Mouse (Mus musculus) gastrocnemius, postnatal 14 days (tissue): ENCODE measurements around the gene Mmp14. TPM values are rescaled to one million over a fixed set of nuclear protein-coding genes. Genes with fewer than 3 reads are reported as not detected.

ENCODE experiments used
- DNase-seq: peaks from one replicate; pipeline ENCODE4 v3.0.0; 2021; ENCODE audit warnings: mixed read lengths
- intact Hi-C: fragments of 180-260 bp; cut with DNase I; formaldehyde crosslinking; loops from one replicate; pipeline ENCODE4 v1.15.1; 2025; ENCODE audit warnings: low total_unique reads
- total RNA-seq, 2 experiments: library from RNA; stranded (reverse); gene quantifications; 2 replicates each; pipeline ENCODE4 v1.2.3; 2021

Gene Mmp14
- total RNA-seq, 2 experiments from 2014 or later: 52.0 to 68.1 TPM

DNA sequence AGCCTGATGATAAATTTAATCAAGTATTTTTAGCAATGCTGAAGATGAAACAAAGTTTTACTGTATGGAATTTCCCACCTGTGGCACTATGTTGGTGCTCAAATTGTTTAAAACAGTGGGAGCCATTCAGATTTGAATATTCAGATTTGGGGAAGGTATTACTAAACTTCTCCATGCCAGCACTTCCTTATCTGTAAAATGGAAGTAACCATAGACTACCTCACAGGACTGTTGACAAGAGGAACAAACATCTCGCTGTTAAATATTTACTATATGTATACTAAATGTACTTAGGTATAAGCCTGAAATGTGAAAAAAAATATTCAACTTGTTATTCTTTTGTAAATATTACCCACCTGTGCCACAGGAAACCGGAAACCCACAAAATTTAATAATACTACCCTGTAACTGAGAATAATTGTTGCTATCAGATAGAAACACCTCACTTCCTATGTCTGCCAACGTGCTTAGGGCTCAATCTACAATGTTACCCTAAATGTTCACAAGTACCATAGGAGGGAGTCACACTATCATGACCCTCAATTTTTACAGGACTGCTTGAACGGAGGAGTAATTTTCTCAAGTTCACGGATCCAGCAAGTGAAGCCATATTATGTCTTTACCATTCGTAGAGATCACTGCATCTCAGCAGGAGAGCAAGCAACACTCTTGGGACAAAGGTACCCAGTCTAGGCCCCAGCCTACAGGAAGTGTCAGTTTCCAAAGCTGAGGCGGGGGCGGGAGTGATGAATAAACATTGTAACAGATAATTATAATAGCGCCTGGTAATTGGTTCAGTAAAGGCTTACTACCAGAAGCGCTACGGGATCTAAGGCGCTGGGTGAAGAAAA is 31.9 kb downstream of the Mmp14 start:
- intact Hi-C loops: no loop called here
- DNase-seq: no peak

DNA sequence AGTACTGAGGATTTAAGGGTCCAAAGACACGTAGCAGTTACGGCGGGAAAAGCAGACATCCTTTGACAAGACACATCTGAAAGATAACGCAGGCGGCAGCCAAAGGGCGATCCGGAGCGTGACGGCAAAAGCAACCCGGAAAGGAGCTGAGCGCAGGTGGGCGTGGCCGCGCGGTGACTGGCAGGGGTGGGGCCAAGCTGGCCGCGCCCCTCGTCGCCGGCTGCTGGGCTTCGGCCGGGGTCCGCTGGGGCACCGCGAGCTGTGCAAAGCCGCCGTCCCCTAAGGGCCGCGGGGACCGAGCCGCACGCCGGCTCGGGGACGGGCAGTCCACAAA is 32.5 kb downstream of the Mmp14 start, which contains the start of gene Lrp10:
Gene Lrp10, plus strand, starts transcription at position 179 of the 334 bp plus-strand sequence.
- intact Hi-C loops: no loop called here

DNA sequence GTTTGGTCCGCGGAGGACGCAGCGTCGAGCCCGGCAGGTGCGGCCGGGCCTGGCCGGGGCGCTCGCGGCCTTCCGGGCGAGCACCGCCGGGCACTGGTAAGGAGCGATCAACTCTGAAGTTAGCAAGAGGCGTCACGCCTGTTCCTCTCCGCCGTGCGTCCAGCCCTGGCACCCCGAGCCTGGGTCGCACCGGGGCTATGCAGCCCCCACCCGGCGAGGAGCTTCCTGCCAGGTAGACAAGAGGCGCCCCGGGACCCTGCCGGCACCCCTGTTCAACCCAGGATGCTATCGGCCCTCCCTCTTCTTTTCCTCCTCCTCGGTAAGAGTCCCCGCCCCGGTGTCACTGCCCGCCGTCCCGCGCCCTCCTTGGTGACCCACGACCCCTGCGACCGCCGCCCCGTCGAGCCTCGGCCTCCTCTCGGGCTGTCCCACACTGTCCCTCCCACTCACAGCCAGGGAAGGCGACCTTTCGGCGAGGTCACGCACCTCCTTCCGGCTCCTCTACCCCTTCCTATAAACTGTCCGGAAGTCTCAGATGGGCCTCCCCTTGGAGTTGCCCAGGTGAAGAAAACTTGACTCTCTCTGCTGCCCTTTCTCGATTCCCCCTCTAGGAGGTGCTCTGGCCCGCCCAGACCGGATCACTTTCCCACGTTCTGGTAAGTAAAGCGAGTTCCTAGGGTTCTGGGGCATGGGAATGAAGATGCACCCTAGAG is 33.0 kb downstream of the Mmp14 start:
- intact Hi-C loops: no loop called here
- peak; percentile 54 for DNase-seq

More for the DNA sequence above, 32.5 kb downstream of the Mmp14 start, which contains the start of gene Lrp10:
- peak; percentile 90 for DNase-seq

DNA sequence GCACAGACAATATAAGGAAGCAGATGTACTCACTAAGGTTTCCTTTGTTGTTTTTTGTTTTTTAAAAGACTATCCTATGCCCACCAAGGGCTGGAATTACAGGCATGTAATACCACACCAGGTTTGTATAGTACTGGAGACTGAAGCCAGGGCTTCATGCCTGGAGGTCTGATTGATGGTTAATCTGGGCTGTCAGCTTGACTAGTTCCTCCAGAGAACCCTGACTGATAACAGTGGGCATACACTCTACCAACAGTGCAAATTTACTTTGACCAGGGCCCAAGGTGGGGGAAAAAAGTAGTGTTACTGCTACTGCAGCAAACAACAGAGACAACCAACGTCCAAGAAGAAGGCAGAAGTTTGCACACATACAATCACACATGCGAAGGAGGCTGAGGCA is 40.1 kb downstream of the Mmp14 start:
- intact Hi-C loops: no loop called here
- DNase-seq: no peak

DNA sequence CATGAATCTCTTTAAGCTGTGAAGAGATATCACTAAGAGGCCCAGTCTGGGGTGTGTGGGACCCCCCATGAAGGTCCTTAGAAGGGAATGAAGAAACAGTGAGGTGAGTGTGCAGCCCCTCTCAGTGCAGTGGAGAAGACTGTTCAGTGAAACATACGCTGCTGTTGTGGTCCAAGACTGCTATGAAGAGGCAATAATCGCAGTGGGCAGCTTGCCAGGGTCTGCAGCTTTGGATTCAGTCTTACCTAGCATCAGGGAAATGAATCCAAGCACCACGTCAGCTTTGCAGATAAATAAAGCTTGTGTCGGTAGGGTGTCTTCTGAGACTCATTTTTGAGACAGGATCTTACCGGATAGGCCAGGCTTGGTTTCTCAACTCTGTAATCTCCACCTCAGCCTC is 41.3 kb downstream of the Mmp14 start:
- intact Hi-C loops: no loop called here
- no peak for DNase-seq

DNA sequence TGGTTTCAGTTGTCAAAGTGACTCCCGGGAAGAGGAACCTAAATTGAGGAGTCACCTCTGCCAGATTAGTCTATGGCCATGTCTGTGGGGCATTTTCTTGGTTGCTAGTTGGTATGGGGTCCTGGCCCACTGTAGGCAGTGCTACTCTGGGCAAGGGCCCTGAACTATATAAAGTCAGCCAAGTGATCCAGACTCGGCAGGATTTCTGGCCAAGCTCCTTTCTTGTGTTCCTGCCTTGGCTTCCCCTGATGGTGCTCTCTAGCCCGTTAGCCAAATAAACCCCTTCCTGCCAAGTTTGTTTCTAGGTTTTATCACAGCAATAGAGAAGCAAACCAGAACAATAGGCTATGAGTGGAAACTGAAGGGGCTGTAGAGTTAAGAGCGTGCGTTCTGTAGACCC is 43.3 kb downstream of the Mmp14 start:
- DNase-seq: no peak
- intact Hi-C loops: no loop called here

DNA sequence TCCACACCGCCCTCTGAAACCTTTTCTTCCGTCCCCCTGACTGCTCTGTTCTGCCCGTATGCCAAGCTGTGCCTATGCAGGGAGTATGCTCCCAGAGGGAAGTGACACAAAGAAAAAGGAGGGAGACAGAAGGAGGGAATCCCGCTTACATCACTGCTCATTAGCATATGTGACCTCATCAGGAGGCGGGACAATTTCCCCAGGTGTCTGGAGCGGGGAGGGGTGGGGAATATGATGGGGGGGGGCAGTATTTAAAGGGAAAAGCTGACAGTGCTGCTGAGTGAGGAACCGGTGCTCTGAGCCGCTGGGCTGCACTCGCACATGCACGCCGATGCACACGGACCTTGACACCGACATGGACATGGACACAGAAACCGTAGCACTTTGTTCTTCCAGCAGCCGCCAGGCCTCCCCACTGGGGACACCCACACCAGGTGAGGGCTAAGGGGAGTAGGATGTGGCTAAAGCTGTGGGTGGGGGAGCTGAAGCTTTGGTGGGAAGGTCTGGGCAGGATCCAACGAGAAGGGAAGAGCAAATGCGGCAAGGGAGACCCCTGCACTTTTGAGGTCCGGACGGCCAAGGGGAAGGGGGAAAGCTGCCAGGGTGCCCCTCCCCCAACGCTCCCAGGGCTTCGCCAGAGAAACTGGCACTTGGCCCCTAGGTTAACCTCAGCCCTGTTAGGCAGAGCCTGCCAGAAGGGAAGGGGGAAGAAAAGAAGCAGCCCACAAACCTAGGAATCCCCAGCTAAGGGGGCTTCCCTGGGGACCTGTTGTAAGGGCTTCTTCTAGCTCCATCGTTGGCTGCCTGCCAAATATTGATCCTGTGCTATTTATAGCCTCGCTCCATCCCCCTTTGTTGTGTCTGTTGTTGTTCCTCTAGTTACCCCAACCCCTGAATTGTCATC is 44.8 kb downstream of the Mmp14 start, which contains the start of gene Rem2:
Gene Rem2, plus strand, starts transcription at position 160 of the 904 bp plus-strand sequence.
- intact Hi-C loops: no loop called here
- DNase-seq: no peak

DNA sequence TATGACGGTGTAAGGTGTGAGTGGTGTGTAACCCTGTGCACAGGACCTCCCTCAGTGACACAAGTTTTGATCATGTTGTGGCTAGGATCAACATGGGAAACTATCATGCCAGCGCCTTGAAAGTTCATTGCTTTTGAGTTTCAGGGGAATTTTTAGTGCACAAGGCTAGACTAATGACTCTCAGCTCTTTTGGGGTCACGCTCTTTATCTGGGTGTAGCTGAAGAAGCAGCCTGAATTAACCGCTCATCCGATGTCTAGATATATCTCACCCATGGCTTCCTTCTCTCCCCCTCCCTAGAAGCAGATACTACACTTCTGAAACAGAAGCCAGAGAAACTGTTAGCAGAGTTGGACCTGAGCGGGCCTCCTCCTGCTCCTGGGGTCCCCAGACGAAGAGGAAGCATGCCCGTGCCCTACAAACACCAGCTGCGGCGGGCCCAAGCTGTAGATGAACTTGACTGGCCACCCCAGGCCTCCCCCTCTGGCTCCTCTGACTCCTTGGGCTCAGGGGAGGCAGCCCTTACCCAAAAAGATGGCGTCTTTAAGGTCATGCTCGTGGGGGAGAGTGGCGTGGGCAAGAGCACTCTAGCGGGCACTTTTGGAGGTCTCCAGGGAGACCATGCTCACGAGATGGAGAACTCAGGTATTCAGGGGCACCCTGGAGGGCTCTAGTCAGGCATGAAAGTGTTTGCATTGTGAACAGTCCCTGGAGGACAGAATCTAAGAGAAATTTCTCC is 45.9 kb downstream of the Mmp14 start:
- intact Hi-C loops: no loop called here

DNA sequence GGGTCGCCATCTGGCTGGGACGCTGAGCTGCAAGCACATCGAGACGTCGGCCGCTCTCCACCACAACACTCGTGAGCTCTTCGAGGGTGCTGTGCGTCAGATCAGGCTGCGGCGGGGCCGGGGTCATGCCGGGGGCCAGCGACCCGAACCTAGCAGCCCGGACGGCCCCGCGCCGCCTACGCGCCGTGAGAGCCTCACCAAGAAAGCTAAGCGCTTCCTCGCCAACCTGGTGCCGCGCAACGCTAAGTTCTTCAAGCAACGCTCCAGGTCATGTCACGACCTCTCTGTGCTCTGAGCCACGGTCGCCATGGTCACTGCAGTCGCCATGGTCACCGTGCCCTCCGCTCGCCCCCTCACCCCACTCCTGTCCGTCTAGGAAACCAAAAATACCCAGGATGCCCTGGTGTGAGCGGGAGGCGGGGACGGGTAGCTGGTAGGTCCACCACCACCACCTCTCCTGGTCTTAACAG is 48.1 kb downstream of the Mmp14 start:
- intact Hi-C loops: no loop called here
- DNase-seq: no peak

More for the DNA sequence above, 45.9 kb downstream of the Mmp14 start:
- DNase-seq: no peak

DNA sequence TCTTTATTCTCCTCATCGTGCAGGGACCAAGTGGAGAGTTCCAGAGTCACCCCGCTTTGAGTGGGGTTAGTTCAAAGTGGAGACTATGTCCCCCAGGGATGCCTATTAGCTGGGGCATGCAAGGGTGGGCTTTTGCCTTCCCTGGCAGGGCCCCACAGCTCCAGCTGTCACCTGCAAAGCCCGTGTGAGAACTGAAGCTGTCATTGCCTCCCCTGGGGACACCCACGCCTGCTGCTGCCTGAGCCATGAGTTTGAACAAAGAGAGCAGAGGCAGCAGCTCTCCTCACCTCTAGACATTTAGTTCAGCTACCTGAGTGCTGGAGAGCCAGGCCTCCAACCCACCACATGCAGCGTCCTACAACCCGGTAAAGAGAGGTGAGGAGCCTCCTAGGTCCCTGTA is 49.3 kb downstream of the Mmp14 start:
- DNase-seq: no peak
- intact Hi-C loops: no loop called here

DNA sequence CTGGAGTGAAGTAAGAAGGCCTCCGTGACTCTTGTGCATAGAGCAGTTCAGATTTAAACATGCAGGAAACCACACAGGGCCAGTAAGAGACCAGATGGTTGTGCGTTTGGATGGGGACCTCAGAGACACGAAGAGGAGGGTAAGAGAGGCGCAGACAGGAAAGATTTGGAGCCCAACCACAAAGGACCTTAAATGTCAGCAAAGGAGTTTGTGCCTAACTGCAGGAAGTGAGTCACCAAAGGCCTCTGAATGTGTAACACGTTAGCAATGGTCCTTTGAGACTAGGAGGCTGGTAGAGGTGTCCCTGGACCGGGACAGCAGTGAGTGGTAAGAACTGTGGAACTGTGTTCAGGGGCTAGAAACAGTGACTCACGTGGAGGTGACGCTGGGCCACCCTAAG is 50.0 kb downstream of the Mmp14 start:
- no peak for DNase-seq
- intact Hi-C loops: no loop called here

DNA sequence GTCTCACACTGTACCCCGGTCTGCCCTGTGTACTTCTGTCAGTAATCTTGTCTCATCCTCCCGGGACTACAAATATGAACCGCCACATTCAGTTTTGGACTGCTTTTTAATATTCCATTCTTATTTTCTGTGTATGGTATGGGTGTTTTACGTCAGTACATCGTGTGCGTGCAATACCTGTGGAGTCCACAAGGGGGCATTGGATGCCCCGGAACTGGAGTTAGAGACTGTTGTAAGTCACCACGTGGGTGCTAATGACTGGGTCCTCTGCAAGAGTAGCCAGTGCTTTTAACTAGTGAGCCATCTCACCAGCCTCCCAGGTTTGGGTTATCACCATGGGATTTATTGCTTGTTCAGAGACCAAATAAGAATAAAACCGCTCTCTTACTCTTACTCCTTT is 51.1 kb downstream of the Mmp14 start:
- intact Hi-C loops: no loop called here
- DNase-seq: no peak

DNA sequence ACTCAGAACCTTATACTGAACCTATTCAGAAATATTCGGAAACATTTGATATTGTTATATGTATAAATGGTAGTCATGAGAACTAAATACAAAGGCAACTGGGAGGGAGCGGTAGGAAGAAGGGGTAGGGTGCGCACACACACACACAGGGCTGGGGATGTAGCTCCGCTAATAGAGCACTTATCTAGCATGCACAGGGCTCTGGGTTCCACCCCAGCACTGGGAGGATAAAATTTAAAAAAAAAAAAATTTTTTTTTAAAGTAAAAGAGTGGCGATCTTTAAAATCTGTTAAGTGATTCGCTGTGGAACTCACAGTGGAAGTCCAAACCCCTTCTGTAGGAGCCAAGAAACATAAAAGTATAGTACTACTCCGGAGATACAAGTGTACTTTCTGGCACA is 54.5 kb downstream of the Mmp14 start:
- no peak for DNase-seq
- intact Hi-C loops: no loop called here

DNA sequence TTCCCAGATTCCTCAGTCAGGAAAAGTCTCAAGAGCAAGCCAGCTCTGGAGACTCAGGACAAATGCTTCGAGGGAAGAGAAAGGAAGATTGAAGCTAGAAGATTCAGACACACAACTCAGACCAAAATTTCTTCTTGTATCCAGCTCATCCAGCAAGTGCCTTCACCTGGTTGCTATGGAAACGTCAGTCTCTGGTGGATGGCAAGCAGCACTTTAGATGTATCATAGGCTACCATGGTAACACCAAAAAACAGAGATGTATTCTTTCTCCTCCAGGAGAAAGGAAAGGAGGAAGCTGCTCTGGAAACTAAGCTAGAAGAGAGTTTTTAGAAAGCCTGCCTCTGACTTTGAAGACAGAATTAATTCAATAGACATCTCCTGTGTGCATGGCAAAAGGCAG is 56.3 kb downstream of the Mmp14 start:
- DNase-seq: no peak
- intact Hi-C loops: no loop called here

DNA sequence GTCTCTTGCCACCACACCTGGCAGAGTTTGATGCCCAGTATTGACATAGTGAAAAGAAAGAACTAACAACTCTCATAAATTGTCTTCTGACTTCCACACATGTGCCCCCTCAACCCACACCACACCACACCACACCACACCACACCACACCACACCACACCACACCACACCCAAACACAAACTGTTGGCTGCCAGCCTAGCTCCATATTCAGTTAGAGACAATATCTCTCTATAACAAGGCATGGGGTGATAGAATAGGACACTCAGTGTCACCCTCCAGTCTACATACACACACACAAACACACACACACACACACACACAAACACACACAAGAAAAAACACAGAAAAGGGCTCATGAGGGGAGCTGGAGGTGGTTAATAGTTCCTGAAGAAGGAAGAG is 56.9 kb downstream of the Mmp14 start:
- intact Hi-C loops: no loop called here
- DNase-seq: no peak

DNA sequence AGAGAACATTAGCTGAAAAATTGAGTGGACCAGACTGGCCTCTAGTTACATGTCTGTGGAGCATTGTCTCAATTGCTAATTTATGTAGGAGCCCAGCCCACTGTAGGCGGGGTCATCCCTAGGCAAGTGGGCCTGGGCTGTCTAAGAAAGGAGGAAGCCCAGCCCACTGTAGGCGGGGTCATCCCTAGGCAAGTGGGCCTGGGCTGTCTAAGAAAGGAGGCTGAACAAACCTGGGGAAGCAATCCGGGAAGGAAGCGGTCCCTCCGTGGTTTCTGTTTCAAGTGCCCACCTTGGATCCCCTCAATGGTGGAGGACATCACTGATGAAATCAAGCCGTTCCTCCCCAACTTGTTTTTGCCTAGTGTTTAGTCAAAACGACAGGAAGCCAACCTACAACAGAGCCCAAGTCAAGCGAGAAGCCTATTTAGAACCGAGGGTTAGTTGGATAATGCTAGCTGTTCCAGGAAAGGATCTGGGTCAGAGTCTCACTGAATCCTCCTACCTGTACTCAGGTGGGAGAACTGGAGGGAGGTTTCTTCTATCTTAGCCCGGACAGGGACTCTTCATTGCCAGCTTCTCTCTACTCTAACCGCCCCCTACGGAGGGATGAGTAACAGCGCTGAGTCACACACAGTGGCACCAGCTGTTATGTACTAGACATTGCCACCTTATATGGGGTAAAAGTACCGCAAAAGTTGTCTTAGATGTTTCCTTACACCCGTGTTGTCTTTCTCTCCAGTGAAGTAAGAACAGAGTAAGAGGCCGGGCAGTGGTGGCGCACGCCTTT is 61.1 kb downstream of the Mmp14 start:
- DNase-seq: no peak
- intact Hi-C loops: no loop called here

DNA sequence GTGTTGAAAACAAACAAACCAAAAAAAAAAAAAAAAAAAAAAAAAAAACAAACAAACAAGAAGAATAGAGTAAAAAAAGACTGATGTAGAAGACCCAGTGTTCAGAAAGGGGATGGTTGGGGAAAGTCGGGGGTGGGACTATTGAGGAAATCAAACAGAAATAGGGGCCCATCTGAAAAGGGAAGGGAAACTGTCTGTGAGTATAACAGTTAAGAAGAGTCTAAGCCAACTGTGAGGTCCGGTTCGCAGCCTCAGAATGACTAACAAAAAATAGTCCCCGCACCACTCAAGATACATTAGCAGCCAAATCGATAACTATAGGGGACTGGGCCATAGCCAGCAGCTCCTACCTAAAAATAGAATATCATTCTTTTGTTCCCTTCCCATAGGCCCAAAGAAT is 61.8 kb downstream of the Mmp14 start:
- intact Hi-C loops: no loop called here

DNA sequence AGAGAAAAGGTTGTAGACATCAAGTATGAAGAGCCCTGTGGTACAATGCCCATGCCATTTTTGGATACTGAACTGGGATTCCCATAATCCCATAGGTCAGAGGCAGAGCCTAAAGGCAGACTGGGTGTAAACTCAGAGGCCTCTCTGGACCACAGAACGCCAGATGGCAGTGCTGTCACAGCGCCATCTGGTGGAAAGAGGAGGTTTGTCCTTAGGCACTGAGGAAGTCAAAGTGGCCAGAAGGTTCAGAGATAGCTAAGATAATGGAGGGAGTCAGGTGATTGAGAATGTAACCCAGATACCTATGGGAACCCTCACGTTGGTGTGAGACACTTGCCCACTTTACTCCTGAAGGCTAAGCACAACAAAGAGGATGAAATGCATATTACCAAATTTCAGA is 62.8 kb downstream of the Mmp14 start:
- intact Hi-C loops: no loop called here

More for the DNA sequence above, 61.8 kb downstream of the Mmp14 start:
- DNase-seq: no peak

More for the DNA sequence above, 62.8 kb downstream of the Mmp14 start:
- DNase-seq: peak; percentile 62
